Mouse (Mus musculus) megakaryocyte, embryonic 14.5 days (primary cell): ENCODE results near the gene Ndfip2.

Experiments
- FLI1 ChIP-seq: IDR thresholded peaks from 2 replicates; pipeline ENCODE4 v1.6.1; 2012; ENCODE audit warnings: low read length, inconsistent platforms, mixed read lengths
- GATA1 ChIP-seq: IDR thresholded peaks from 3 replicates; pipeline ENCODE4 v1.6.1; 2012; ENCODE audit warnings: mixed read lengths, low read length, inconsistent platforms, borderline replicate concordance

DNA sequence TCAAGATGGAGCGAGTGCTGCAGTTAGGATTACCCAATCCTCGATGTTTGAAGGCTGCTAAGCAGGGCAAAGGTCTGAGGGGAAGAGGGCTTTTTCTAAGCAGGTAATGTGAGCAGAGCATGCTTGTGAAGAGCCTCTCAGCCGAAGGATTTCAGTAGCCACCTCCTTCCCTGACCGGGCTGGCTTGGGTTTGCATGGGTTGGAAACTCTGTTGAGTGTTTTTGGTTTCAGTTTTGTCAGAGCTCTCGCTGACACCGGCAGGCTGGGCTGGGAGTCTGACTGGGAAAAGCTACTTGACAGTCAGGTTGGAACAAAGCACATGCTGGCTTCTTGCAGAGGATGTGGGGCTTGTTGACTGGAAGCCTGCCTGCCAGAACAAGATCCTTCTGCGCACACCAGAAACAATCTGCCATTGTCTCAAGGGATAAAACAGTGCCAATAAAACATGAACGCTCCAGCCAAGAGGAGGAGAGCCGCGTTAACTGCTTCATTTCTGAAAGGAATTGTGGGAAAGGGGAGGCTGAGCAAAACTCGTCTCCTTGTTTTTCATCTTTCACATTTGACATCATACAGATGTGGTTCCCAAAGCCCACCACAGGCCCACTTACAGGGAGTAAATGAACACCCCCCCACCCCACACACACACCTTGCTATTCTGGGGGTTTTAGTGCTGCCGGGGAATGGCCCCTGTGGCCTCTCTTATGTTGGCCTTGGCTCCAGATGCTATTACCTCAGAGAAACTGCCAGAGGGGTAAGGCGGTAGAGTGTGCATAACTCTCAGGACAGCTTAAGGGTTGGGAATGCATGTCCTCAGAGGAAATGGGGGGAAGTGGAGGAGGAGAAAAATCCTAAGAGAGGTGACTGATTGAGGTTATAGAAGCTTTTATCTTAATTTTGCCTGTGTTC, 70.3 kb downstream of the Ndfip2 start:
- TF ChIP-seq GATA1 (no peak), FLI1 (no peak)
